Mouse (Mus musculus) erythroblast, embryonic 14.5 days (primary cell): Measurements from ENCODE around the gene Akap4.

Experiments
- GATA1 ChIP-seq: IDR thresholded peaks from 2 replicates; pipeline ENCODE4 v1.6.1; 2012; ENCODE audit warnings: low read length, inconsistent platforms, mixed read lengths
- TAL1 ChIP-seq: IDR thresholded peaks from 3 replicates; pipeline ENCODE4 v1.6.1; 2012; ENCODE audit warnings: low read length, inconsistent platforms, mixed read lengths

DNA sequence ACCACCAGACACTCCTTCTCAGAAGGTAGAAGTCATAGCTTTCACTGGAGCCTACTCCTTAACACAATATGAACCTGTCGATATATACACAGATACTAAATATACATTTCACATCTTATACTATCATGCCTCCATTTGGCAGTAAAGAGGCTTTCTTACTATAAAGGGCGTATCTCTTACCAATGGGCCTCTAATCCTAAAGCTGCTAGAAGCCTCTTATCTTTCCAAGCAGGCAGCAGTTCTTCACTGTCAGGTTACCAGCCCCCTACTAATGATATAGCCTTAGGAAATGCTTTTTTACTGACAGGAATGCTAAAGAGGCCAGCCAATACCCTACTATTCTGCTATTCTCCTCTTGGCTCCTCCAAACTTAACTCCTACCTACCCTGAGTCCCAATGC is 9.7 kb upstream of the Akap4 start:
- peak; percentile 29; the same call in 1 of the 2 replicates for TF ChIP-seq GATA1
- peak; percentile 38; the same call in 1 of the 3 replicates for TF ChIP-seq TAL1
